Mouse (Mus musculus) kidney, postnatal 25 days (tissue): ENCODE data around the gene Hlcs.

Experiments used
- DNase-seq, 2 experiments: peaks; one replicate each; pipeline ENCODE4 v3.0.0; 2021; ENCODE audit warnings: mixed read lengths in 2 of 2

The Hlcs gene

GRCm38 (mm10) chr16:94241126-94241525 lies 72.2 kb downstream of the Hlcs start:
- no peak for DNase-seq

GRCm38 (mm10) chr16:94240190-94240589 lies 73.2 kb downstream of the Hlcs start:
- DNase-seq: no peak

GRCm38 (mm10) chr16:94239567-94239966 lies 73.8 kb downstream of the Hlcs start:
- no peak for DNase-seq

DNA sequence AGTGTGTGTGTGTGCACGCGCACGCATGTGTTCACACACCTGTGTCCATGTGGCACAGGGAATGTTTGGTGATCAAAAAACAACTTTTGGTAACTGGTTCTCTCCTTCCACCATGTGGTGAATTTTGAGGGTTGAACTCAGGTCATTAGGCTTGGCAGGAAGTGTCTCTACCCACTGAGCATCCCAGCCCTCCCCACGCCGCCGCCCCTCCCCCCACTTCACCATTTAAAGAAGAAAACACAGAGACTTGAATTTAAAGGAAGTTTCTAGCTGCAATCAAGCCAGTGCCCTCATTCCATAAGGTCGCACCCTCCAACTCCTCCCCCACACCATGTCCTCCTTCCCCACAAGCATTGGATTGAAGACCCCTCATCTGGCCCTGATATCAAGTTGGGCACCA lies 74.2 kb downstream of the Hlcs start:
- DNase-seq: no peak

- DNase-seq: no peak
These were observed 76.3 kb downstream of the Hlcs start for GRCm38 (mm10) chr16:94237130-94237484.

GRCm38 (mm10) chr16:94236226-94237129 lies 76.9 kb downstream of the Hlcs start:
- DNase-seq: no peak

DNA sequence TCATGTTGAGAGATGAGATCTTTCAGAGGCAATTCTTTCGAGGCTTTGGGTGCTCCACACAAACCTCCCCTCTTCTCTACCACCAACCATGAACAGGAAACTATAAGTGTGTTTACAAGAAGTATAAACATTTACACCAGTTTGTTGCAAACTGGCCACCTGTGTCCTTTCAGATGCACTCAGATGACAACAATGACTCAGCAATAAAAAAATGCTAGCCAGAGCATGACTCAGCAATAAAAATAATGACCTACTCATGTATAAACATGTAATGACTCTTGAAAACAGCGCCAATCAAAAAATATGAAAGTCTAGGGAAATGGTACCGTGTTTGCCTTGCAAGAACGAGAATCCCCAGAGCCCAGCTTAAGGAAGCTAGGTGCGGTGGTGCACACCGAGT lies 77.7 kb downstream of the Hlcs start:
- no peak for DNase-seq

- DNase-seq: no peak
These were observed 79.2 kb downstream of the Hlcs start for GRCm38 (mm10) chr16:94234202-94234601.

DNA sequence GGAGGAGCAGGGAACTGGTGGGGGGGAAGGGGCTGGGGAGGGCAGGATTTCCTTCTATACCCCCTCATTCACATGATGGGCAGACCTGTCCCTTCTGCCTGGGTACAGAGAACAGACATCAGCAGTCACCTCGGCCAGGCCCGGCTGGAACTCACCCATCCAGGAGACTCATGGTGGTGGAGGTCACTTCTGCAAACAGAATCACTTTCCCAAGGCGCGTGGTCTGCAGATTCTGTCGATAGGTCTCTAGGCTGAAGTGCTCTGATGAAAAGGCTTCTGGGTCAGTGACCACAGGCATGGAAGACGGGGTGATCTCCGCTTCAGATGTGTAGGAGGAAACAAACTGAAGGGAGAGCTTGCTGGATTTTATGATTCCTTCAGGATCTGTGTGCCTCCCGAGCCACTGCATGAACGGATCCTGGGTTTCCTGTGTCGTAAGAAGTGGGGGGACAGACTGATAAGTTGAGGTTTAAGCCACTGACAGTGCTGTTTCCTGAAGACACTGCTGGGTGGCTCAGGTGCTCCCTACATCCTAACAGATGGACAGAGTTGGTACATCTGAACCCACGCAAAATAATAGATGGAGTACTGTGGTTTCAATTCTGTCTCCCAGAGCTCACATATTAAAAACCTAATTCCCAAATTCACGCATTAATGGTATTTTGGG lies 82.3 kb downstream of the Hlcs start:
- DNase-seq: no peak

DNA sequence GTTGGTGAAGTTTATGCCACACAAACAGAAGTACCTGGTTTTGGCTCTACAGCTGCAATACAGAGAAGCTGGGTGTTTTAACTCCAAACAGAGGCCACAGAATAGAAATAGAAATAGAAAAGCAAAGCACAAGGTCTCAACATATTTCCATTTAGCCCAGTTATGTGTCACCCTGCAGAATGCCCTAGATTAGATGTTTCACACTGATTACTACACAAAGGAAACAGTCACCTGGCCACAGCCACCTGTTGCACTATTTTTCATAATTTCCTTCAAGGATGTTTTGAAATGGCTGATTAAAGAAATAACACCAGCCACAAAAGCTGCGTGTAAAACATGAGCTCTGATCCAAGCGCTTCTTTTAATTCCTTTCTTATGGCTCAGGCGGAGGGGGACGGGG lies 82.9 kb downstream of the Hlcs start:
- no peak for DNase-seq

- no peak for DNase-seq
These were observed 83.5 kb downstream of the Hlcs start for GRCm38 (mm10) chr16:94229890-94230289.

DNA sequence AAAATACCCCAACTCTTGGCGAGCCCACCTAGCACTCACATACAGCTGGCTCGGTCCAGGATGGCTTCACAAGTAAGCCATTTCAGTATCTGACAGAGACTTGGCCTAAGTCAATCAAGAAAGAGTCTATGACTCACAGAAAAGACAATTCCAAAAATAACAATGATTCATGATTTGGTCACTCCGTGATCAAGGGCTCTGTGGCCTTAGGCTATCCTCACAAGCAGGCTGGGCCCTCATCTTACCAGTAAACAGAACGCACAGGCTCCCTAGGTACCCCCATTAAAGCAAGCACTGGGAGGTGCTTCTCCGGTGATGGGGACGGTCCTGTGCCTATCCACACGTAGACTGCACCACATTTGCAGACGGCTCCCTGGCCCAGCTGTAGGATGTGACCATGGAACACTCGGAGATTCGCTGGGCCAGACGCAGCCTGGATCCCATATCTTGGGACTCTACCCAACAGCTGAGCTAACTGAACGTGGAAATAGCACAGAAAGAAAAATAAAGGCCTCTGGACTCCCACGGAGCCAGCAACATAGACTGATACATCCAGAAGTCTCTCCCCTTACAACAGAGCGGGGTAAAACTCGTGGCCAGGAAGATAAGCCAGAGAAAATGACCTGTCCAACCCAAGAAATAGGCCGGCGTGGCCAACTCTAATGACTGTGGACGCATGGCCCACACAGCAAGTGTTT lies 84.4 kb downstream of the Hlcs start:
- no peak for DNase-seq

DNA sequence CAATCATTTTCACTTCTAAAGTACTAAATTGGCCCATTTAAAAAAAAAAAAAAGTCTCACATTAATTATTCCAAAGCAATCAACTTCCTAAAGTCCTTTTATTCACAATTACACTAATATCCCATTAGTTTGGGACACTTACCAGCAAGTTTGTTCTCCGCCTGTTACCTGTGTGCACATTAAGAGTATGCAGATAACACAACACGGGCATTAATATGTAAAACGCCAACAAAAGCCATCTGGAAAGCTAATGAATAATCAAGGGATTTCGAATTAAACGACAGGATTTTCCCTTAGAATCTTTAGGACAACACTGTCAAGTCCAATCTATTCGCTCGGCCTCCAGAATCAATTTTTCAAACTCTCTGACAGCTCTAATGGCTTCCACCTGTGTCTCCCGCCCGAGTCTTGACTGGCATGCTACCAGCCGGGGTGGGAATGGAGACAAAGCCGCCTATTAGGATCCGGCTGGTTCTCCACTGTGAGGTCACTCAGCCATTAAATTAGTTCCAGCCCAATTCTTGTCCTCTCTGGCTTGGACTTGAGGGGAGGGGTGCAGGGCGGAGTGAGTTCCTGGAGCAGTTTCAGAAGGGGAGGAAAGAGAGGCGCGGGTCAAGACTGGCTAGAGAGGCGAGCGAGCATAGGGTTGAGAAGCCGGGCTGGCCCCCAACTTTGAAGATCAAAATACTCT lies 85.9 kb downstream of the Hlcs start:
- DNase-seq: peak; percentile 87 to 93

DNA sequence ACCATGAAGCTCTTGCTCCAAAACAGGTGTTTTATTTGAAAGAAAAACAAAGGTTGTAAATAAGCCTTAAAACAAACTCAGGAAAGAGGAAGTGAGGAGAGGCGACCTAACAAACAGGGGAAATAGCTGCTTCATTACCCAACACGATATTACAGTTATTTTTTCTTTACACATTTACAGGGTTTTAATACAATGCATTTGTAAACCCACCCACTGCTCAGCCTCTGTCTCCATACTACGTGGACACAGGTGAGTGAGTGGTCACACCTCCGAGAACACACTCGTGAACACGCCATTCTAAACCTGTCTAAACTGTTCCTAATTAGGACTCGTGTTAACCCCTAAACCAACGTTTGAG lies 90.0 kb downstream of the Hlcs start:
- DNase-seq: no peak

DNA sequence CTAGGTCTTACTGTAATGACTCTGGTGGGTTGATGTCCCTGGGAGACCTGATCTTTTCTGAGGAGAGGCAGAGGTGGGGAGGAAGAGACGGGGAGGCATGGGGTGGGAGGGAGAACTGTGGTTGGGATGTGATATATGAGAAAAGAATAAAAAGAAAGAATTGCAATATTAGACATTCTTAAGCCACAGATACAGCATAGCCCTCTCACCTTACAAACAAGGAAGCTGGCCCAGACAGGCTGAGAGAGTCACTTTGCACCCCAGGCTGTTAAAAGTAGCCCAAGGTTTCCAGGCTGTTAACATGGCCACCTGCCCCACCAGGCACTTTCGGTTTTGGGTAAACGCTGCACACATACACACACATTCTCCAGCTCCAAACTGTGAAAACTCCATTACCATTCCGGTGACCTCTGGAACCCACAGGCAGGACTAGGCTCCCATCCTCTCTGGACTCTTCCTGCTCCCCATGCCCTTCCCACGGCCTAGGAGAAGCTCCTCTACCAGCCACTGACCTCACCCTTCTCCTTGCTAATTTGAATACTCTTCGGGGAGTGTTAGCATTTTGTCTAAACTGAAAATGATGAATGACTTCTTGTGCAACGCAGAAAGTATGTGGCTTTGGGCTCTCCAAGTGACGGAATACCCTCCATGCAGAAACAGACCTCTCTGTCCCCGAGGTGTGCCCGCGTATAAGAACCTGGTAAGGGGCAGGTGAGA lies 90.6 kb downstream of the Hlcs start:
- DNase-seq: no peak

DNA sequence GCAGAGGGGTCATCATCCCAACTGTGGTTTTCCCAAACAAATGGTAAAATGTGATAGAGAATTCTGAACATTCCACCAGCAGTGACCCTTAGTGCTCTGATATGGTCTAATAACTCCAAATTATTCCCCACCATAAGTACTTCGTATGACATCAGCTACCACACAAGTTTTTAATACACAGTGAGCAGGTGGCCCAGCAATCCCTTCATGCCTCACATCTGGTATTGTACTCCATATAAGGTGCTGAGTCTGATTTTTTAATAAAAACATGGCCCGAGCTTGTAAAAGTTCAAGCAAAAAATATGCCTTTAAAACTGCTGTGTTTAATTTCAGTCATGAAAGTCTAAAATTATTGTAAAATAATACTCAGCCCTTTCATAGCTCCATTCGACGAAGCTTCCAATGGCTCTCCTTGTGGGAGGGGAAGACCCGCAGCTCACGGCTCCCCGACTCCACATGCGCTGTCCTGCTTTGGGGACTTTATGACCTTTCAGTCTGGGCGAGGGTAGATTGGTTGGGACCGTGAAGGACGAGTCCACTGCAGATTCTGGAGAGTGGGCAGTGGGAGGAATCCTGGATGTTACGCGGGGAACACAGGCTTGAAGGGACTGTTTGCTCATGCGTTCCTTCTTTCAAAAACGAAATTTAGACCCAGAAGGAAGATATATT lies 102.5 kb downstream of the Hlcs start:
- DNase-seq: no peak

DNA sequence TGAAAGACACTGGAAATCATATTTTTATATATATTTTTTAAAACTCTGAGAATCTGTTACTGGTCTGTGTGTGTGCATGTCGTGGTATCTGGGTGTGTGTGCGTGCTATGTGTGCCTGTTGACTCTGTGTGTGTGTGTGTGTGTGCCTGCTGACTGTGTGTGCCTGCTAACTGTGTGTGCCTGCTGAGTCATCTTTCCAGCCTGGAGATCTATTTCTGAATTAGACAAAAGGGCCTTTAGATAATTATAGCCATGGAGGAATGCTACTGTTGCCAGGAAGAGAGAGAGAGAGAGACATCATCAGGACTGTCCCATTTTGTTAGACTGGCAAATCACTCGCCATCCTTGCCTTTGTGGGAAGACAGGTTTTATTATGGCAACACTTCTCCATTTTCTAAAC lies 103.7 kb downstream of the Hlcs start:
- DNase-seq: no peak

GRCm38 (mm10) chr16:94208826-94209225 lies 104.5 kb downstream of the Hlcs start:
- DNase-seq: no peak

DNA sequence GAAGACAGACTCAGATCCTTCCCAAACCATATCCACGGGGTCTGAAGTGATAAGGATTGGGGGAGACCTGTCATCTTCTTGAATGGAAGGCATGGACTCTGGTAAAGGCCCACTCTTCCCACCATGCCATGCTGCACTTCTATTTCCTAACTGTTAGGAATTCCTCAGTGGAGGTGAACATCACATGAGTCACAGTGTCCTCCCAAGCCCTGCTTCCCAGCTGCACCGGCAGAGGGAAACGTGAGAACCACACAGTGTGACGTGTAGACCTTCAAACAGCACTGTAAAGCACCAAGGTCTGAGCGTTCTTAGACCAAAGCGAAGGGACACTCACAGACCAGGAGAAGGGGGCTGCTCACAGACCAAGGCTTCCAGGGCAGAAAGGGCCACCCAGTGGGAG lies 105.2 kb downstream of the Hlcs start:
- no peak for DNase-seq

DNA sequence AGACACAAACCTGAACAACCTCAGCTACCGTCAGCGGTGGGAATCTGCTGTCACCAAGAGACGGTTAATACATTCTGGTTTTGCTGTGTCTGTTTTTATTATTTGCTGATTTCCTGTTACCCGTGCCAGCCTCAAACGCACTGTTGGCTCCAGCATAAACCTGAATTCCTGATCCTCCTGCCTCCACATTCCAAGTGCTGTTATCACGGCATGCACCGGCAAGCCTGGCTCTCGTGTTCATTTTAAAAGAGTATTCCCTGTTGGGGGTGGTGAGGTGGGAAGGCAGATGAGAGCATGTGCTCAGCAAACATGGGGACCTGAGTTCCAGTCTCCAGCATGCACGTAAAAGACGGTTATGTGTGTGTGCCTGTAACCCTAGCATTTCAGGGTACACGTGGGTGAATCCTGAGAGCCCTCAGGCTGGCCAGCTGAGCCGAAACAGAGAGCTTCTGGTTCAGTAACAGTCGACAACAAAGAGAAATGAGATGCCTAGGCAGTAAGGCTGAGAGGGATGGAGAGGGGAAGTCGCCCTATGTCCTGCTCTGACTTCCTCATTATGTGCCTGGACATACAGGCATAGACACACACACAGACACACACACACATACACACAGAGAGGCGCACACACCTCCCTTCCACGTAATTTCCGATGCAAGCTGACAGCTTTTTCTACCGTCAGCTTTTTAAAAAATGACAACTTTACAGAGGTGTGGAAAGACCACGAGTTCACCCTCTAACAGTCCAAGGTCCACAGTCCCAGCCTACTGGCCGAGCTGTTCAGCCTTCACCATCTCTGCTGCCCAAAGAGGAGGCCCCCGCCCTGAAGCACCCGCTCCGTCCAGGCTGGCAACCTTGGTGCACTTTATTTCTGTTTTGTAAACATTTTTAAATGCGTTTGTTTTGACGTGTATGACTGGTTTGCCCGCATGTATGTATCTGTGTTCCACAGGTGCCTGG lies 107.6 kb downstream of the Hlcs start:
- peak; percentile 24 to 48 for DNase-seq

DNA sequence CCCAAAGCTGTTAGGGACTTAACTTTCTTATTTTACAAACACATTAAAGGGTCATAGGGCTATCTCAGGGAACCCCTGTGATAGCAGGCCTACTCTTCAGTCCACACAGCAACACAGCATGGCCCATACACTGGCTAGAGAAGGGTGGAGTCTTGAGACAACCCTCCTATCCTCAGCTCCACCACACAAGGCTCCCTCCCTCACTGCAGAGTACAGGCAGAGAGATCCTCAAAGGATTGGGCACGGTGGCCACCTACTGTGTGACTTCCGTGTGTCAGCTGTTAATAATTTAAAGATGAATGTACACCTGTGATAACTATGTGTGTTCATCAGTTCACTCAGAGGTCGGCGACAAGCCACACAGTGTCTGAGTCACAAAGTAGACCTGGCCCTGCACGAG lies 112.0 kb downstream of the Hlcs start:
- DNase-seq: no peak
